Mouse (Mus musculus) ovary, postnatal 14 days (tissue): Measurements from ENCODE around the gene Olfr288.

ENCODE experiments used
- DNase-seq: peaks from one replicate; pipeline ENCODE4 v3.0.0; 2022; ENCODE audit warnings: low spot score

Gene Olfr288

DNA sequence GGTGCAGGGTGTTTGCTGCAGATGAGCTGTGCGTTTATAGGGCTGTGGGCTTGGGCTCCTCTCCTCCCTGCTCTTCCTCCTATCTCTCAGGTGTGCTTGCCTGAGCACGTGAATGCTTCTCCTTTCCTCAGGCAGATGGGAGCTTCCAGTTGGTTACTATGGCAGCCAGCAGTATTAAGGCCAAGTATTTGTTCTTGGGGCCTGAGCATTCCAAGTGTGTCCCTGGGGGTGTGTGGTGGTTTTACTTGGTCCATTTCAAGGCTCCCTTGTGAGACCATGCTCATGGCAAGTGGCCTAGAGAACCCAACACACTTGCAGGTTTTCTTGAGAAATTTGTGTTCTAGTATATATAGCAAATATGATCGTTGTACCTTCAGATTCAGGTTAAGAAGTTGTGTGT lies at the start of gene Olfr288:
Olfr288 (minus strand) TSS at position 101 of the 400 bp plus-strand sequence.
- DNase-seq: no peak

DNA sequence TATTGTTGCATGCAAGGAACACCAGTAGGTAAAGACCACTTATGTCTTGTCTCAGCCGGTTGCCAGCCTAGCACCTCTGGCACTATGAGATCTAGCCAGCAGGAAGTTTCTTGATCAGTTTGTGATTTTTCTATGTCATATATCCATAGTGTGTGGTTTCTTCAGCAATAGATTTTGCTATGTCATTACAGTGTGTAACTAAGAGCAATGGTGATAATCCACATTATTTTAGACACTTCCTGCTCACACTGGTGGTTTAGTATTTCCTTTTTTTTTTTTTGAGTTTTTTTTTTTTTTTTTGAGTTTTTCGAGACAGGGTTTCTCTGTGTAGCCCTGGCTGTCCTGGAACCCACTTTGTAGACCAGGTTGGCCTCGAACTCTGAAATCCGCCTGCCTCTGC lies 40.1 kb upstream of the Olfr288 start:
- no peak for DNase-seq

DNA sequence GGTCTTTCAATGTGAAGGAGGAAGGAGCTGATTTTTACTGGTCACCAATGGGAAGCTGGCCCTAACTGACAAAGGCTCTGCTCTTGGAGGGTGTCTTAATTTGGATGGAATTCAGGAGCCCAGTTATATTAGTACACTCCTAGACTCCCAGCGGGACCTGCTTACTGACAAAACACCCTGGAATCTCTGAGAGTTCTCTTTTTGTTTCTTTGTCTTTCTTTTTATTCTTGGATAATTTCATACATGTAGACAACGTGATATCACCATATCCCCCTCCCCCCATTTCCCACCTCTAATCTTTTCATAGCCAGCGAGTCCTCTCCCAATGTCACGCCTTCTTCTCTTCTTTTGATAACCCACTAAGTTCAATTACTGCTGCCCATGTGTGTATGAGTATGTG lies 39.0 kb upstream of the Olfr288 start, which contains the start of gene Olfr286:
Olfr286 (minus strand) TSS at position 101 of the 400 bp plus-strand sequence.
- DNase-seq: no peak

DNA sequence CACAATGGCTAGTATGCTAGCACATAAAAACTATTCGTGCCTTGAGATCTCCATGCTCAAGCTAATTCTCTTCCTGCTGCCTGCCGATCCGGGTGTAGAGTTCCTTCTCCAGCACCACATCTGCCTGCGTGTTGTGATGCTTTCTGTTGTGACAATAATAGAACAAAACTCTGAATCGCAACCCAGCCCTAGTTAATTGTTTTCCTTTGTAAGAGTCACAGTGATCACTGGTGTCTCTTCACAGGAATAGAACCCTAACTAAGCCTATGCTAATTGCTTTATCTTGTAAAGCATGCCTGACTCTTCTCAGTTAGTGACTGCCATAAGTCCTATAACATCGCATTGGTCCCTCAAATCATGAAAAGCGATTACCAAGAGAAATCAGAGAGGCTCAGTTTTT lies 30.8 kb upstream of the Olfr288 start:
- DNase-seq: no peak

DNA sequence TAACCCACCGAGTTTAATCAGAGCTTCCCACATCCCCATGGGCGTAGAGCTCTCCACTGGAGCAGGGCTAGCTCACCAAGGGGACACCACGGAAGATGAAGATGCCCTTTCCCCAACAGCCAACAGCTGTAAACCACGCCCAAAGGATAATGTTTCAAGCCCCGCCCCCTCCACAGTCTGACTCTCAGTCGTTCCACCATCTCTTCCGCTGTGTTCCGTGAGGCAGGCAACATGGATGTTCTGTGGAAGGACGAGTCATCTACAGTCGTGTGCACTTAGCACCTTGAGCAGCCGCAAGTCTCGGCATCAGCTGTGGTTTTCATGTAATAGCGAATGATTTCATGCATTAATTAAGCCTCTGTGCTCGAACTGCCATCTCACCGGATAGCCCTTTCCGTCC lies 30.3 kb upstream of the Olfr288 start:
- DNase-seq: no peak

DNA sequence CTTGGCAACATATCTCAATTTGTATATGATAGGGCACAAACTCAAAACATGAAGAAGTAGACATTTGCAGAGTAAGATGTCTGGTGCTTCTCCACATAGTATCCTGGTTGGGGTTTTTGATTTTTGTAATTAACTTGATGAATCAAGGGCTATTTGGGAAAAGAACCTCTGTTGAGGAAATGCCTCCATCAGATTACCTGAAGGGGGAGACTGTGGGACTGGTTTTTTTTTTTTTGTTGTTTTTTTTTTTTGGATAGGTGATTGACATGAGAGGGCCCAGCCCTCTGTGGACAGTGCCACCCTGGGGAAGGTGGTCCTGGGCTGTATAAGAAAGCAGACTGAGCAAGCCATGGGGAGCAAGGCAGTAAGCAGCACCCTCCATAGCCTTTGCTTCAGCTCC lies 27.0 kb upstream of the Olfr288 start:
- no peak for DNase-seq

DNA sequence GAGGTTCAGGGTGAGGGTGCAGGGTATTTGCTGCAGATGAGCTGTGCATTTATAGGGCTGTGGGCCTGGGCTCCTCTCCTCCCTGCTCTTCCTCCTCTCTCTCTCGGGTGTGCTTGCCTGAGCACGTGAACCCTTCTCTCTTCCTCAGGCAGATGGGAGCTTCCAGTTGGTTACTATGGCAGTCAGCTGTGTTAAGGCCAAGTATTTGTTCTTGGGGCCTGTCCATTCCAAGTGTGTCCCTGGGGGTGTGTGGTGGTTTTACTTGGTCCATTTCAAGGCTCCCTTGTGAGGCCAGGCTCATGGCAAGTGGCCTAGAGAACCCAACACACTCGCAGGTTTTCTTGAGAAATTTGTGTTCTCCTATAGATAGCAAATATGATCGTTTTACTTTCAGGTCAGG lies 25.5 kb upstream of the Olfr288 start, which contains the start of the genes Gm44579 and Olfr287:
Gm44579 (minus strand) TSS at position 101 of the 400 bp plus-strand sequence.
Olfr287 (minus strand) TSS at position 180 of the 400 bp plus-strand sequence.
- no peak for DNase-seq

DNA sequence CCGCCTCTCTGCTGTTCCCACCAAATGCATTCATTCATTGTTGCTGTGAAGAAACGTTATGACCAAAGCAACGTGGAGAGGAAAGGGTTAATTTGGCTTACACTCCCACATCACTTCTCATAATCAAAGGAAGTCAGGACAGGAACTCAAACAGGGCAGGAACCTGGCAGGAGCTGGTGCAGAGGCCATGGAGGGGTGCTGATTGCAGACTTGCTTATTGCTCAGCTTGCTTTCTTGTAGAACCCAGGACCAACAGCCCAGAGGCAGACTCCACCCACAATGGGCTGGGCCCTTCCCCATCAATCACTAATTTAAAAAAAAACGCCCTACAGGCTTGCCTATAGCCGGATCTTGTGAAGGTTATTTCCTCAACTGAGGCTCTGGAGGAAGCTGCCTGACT lies 18.8 kb upstream of the Olfr288 start:
- DNase-seq: no peak

DNA sequence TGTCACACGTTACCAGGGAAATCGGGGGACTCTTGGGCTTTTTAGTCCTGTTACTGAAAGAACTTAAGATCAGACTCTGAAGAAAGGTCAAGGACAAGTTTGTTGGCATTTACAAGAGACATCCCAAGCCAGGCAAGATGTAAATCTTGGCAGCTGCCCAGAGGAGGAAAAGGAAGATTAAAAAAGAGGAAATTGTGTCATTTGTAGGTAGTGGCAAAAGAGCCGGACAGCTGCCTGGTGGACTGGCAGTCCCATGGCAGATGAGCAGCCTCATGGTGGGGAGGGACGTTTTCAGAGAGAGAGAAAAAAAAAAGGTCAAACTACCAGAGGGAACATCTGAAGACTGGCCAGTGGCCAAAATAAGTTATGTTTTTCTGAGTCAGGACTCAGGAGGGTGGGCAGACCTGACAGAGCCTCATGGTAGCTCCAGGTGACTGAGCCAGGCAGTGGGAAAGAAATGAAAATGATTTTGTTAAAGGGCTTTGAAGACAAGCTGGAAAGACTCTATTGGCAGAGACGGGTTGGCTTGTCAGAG lies 18.1 kb upstream of the Olfr288 start:
- DNase-seq: no peak

DNA sequence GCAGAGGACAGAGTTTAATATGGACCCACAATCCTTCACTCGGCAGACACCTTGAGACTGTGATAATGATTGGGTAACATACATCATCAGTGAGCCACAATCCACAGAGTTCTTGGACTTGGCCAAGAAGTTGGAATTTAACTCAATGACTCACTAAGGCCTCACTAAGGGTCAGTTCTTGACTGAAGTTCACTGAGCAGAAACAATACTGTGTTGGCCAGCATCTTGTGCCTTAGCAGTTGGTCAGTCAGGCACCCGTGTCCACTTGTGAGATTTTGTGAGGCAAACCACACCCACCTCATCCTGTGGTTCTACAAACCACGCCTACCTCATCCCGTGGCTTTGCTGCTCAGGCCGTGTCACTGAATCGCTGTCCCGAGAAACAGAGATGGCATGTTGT lies 14.3 kb upstream of the Olfr288 start:
- DNase-seq: no peak

DNA sequence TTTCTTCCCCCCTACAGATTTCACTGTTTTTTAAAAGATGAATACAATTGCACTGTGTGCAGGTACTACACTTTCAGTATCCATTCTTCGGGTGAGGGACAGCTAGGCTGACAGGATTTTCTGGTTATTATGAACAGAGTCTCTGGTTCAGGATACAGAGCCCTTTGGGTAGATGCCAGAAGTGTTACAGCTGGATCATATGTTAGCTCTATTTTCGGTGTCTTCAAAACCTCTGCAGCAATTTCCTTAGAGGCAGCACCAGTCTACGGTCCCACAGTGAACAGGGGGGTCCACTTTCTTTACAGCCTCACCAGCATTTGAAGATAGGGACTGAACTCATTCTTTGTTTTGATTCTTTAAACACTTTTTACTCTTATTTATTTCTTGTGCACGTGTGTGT lies 10.9 kb downstream of the Olfr288 start:
- no peak for DNase-seq

DNA sequence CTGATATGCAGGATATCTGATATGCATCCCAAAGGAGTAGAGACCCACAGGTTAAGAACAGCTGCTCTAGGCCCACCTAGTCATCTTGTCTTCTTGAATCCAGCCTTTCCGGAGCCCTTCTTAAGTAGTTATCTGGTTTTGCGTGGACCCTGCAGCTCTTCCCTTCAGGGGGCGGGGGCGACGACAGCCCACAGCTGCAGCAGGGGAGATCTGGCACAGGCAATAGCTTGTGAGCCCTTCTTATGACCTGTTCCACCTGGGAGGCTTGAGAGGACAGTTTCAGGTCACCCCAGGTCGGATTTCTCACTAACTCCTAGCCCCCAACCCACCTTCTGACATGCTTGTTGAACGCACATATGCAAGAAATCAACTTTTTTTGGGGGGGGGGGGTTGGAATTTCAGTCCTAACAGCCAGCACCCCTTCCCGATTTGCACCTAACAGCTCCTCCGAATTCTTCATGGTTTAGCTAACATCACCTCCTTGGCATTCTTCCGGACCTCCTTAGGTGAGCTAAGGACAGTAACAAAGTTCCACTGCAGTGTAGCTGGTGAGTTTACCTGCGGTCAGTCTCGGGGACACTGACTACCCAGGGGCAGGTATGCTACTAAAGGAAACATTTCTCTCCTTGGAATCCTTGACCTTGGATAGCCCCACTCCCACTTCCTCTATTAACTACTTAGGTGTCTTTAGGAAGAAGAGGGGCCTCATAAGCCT lies 13.3 kb downstream of the Olfr288 start:
- no peak for DNase-seq

DNA sequence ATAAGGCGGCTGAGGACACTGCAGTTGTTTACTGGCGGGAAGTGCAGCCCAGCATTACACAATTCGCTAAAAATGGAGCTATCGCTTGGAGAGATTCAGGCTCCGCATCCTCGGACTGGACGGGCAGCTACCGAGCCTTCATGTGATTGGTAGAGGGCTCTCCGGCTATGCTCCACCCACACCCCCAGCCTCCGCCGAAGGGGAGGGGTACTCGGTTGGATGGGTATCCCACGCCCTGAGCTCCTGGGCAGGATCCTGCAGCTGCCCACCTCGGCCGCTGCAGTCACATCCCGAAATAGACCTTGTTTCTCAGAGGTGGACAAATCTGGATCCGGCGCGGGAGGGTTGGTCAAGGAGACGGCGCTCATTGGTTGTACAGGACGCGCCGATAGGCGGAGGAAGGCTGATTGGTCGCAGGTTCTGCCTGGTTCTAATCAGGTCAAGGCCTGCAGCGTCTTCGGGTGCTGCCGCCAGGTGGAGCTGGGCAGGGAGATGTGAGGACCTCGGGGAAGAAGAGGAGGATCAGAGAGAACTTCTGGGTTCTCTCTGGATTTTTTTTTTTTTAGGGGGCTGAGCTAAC lies 14.1 kb downstream of the Olfr288 start:
- DNase-seq: peak; percentile 82

DNA sequence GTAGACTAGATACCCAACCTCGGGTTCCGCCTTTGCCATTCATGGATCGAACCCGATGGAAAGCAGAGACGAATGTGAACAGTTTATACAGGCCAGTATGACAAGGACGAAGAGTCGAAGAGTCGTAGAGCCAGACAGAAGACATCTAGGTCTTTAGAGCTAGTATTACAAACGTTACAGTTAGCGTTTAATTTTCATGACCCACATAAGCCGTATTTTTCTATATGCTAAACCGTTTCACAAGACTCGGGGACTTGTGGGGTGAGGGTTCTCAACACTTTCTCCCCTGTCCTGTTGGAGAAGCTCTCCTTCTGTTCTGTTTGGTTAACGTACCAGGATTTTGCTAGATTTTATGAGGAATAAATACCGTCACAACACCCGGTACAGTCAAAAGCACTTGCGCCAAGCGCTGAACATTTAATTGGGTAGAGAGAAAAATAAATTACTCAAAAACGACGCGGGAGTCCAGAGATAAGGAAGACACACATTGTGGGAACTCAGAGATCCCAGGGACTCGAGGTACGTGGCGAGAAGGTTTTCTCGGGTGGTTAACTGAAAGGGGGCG lies 14.7 kb downstream of the Olfr288 start:
- no peak for DNase-seq

DNA sequence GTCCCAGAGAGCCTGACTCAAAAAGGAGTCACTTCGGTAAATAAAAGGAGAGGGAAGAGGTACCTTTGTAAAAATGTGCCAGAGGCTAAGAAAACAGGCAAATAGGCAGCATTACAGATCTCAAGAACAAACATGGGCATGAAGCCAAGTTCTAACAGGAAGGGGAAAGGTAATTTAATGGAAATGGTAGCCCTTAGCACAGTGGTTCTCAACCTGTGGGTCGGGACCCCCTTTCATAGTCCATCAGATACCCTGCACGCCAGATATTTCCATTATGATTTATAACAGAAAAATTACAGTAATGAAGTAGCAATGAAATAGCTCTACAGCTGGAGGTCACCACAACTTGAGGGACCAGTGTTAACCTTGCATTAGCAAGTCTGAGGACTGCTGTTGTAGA lies 18.0 kb downstream of the Olfr288 start:
- no peak for DNase-seq

DNA sequence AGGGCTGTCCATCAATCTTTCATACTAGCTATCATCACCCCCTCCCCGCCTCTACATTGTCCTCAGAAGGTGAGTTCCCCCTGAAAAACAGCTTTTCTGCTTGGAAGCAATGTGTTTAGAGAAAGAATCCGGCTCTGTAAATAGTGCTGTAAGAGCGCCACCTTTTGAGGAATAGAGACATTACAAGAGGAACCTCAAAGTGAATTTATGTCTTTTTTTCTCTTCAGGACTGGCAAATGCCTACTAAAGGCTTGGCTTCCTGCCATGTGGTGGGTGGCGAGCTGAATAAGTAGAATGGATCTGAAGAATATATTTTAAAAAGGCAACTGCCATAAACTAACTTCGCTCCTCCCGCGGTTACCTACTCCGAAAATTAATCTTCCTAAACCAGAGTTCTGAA lies 21.5 kb downstream of the Olfr288 start:
- DNase-seq: no peak

DNA sequence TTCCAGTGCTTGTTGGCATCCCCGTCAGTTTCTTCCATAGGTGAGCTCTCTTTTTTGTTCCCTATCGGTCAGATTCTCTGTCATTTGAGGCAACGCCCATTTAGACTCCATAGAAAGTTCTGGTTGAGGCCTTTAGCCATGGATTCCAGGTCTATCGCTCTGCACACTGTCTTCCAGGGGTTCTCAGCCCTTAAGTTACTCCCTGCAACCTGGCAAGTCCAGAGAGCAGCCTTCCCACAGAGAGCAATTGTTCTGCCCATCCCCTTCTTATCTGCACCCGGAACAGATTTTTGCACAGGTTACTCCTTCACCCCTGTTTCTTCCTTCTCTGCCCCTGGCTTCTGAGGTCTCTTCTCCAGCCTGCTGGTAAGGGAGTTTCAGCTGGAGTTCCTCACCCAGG lies 23.2 kb downstream of the Olfr288 start:
- DNase-seq: no peak

DNA sequence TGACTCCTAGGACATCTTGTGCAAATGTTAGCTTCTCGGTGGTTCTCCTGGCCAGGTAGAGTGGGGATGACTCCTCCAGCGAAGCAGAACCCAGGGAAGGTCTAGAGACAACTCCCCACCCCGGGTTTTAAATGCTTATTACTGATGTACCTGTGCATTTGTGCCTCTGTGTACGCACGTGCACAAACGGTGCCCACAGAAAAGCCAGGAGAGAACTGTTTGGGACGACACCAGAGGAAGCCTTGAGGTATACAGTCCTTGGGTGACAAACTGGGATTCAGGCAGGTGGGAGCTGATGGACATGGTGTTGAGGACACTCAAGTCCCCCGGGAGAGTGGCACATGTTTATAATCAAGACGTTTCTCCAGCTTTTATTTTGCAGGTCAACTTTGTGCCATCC lies 24.4 kb downstream of the Olfr288 start:
- DNase-seq: no peak

DNA sequence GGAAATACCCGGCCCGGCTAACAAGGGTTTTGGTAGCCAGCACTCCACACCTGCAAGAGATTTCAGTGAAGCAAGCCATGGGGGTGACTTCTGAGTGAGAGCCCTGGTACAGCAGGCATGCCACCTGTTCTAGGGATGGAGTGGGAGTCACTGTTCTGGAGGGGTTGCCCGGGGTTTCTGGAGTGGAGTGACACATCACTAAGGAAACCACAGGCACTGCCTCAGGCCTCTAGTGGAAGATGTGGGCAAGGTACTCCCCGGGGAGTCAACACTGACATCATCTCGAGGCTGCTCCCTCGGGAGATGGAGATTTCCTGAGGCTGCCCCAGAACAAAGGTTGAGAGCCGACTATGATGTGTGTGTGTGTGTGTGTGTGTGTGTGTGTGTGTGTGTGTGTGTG lies 25.0 kb downstream of the Olfr288 start:
- no peak for DNase-seq

DNA sequence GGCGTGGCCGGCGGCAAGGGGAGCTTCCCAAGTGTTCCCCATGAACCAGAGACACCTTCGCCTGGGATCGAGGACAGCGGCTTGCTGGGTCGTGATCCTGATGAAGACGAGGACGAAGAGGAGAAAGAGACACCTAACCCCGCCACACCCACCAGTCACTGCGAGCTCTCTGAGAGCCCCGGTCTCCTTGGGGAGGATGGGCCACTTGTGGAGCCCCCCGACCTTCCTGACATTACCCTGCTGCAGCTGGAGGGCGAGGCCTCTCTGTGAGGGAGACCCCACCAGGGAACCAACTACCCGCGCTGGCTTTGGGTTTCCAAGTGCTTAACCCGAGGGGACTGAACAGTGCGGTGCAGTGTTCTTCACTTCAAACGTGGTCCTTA lies 26.7 kb downstream of the Olfr288 start:
- DNase-seq: no peak

DNA sequence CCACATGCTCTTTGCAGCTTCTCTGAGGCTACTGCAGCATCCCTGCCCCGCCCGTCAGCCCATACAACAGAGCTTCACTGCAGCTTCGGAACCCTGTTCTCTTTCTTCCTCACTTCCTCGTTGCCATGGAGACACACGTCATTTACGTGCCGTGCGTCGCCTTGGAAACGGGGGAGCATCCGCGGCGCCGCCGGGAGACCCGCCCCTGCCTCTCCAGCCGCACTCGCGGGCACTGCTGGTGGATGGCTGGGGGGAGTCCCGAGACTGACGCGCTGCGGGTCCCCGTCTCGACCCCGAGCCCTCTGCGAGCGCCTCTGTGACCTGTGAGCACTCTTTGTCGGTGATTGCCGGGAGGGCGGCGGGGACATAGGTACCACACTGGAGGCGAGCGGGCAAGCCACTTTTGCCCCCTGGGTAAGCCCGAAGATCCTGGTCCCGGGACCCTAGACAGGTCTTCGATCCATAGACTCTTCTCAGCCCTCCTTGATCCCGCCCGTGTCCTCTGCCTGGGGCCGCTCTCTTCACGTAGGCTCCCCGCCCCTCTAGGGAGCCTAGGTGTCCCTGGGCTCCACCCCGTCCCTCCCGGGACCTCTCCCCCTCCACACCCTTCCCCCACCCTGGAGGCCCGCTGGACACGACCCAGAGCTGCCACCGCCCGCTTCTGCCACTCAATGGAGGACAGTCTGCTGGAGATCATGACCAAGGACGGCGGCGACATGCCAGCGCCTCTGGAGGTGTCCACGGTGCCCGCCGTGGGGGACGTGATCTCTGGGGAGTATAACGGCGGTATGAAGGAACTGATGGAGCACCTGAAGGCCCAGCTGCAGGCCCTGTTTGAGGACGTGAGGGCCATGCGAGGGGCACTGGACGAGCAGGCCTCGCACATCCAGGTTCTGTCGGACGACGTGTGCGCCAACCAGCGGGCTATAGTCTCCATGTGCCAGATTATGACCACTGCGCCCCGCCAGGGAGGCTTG lies 27.4 kb downstream of the Olfr288 start:
- DNase-seq: peak; percentile 52
